Mouse (Mus musculus) gastrocnemius, postnatal 14 days (tissue): ENCODE data around the gene Rab6b. TPM values are rescaled to one million over a fixed set of nuclear protein-coding genes. Genes with fewer than 3 reads are reported as not detected.
"Not testable (repeated sequence)": the region's sequence is repeated elsewhere in the genome, so short reads cannot be mapped to it uniquely, and the experiment has no call there.

Experiments
- DNase-seq: peaks from one replicate; pipeline ENCODE4 v3.0.0; 2021; ENCODE audit warnings: mixed read lengths
- intact Hi-C: fragments of 180-260 bp; cut with DNase I; formaldehyde crosslinking; loops from one replicate; pipeline ENCODE4 v1.15.1; 2025; ENCODE audit warnings: low total_unique reads
- total RNA-seq, 2 experiments: library from RNA; stranded (reverse); gene quantifications; 2 replicates each; pipeline ENCODE4 v1.2.3; 2021

Rab6b gene
- total RNA-seq, 2 experiments from 2014 or later, result 0.78 to 0.96 TPM

- DNase-seq, result no peak
- intact Hi-C loops, result loop anchor here (5.0 kb wide), 1 partner anchor 771 kb away; no protein-coding TSS in a partner anchor
Observed at GRCm38 (mm10) chr9:103133493-103134124, 22.0 kb downstream of the Rab6b start.

DNA sequence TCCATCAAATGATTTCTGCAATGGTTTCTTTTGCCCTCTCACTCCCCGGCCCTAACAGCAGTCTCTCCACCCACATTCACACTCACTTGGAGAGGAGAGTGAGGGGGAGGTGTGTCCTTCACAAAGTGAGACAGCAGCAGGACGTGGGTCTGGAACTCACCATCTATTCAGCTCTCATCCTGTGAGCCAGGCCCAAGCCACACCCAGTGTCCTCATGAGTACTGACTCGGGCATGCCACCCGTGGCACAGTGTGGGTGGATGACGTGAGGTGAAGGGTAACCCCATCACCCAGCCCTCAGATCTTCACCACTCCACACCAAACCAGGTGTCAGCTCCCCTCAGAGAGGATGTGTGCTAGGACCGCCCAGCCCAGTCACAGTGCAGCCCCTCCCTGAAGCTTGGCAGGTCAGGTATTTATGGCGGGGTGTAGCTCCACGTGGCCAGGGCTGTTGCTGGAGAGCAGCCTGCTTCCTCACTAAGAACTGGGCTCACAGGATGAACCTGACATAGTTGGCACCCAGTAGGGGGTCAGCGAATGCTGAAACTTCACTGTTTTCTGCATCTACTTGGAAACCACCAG is 23.0 kb downstream of the Rab6b start:
- intact Hi-C loops, result loop anchor here (5.0 kb wide), 1 partner anchor 772 kb away; no protein-coding TSS in a partner anchor
- DNase-seq, result no peak

DNA sequence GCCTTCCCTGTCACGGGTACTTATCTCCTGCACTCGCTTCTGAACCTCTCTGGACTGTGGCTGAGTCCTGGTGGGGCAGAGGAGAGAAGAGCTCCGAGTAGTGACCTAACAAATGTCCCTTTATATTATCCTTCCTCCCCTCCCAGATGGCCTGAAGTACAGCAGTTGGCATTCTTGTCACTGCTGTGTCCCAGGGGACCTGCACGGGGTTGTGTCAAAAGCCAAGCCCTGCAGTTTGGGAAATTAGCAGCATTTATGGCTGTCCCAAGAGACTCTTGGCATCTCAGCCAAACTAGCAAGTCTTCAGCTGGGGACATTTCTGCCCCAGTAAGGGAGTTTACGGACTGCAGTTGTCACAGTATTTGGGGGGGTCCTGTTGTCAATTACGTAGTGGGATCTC is 27.9 kb downstream of the Rab6b start:
- no peak for DNase-seq
- intact Hi-C loops, result no loop called here

- no peak for DNase-seq
- intact Hi-C loops, result no loop called here
Observed at GRCm38 (mm10) chr9:103140384-103140783, 28.8 kb downstream of the Rab6b start.

DNA sequence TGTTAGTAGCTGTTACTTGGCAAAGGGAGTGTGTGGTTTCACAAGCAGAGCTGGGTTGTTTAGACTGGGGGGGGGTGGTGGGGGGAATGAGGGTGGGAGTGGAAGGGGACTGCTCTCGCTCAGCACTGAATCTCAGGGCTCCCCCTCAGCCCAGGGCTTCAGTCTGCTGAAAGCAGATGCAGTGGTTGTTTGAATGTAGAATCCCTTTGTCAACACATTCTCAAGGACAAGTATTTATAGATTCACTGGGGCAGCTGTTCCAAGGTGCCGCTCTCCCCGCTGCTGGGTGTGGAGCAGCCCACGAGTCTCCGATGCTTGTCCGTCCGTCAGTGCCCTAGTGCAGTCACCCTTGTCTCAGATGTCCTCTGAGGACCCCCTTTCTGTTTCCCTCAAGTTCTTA is 29.7 kb downstream of the Rab6b start:
- DNase-seq, result no peak
- intact Hi-C loops, result no loop called here

DNA sequence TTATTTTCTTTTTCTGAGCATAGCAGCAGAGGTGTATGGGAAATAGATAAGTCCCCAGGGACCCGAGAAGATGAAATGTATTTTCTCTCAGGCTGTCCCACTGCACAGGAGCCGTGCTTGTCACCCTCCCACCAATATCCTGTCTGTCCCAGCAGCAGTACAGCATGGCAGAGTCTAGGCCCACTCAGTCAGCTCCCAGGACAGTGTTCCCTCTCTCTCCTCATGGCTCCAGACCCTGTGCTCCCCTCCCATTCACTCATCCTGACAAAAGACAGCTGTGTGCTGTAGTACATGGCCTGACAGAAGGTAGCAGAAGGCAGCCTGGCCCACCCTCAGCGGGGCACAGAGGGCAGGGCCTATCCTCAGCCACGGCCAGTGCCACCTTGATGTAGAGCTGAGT is 32.3 kb downstream of the Rab6b start:
- no peak for DNase-seq
- intact Hi-C loops, result no loop called here

GRCm38 (mm10) chr9:103145351-103145750 is 33.8 kb downstream of the Rab6b start:
- no peak for DNase-seq
- intact Hi-C loops, result no loop called here

- DNase-seq, result no peak
- intact Hi-C loops, result no loop called here
Observed at GRCm38 (mm10) chr9:103146257-103146656, 34.7 kb downstream of the Rab6b start.

DNA sequence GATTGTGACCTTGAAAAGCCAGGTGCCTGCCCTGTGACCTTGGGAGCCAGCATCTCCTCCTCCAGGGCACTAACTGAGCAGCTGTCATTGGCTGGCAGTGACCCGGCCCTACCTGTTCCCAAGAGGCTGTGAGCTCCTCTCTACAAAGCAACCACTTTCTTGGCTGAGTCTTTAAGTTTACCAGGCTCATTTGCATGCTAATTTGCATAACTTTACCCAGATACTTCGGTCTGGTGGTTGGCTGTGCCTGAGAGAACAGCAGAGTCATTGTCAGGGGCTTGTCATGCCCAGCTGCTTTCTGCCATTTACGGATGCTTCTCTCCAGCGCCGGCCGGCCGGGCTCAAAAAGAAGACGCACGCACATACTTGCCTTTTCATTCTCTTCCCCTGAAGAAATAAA is 35.1 kb downstream of the Rab6b start:
- DNase-seq, result no peak
- intact Hi-C loops, result no loop called here

DNA sequence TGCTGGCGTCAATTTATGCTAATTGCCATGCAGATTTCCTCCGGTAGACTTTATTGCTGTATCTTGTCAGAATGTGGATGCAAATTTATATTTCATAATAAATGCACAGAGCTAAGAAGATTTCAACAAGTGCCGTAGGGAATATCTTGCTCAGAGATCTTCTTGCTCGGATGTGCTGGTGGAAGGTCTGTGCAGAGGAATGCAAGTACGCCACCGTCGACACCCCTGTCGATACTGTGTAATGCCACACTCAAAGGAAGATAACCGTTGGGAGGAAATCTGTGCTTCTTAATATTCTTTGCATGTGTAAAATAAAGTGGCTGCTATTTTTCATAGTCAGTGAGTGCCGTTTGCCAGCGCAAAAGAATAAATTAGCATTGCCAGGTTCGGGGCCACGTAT is 35.5 kb downstream of the Rab6b start:
- intact Hi-C loops, result no loop called here
- no peak for DNase-seq

GRCm38 (mm10) chr9:103149074-103149799 is 37.6 kb downstream of the Rab6b start:
- DNase-seq, result no peak
- intact Hi-C loops, result no loop called here

DNA sequence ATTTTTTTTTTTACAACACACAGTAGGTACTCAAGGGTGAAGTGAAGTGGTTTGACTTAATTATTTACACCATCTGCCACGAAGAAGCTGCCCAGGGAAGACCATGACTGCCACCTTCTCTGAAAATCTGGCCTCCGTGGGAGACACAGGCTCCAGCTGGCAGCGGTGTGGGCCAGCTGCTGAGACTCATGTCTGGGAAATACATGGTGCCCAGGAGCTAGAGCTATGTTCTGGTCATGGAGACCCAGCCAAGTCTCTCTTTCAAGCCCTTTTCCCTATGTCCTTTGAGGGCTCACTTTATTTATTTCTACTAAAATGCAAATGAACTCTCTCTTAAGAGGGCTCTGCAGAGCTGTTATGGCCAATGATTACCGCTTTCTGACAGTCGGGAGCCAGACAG is 41.7 kb downstream of the Rab6b start:
- peak; percentile 27 for DNase-seq
- intact Hi-C loops, result no loop called here

DNA sequence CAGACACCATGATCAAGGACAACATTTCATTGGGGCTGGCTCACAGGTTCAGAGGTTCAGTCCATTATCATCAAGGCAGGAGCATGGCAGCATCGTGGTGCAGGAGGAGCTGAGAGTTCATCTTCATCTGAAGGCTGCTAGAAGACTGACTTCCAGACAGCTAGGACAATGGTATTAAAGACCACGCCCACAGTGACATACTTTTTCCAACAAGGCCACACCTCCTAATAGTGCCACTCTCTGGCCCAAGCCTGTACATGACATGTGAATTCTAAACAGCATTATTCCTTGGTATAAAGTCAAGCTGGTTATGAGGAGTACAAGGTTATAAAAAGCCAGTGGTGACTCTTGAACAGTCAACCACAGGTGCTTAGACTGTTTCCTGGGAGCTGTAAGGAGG is 43.0 kb downstream of the Rab6b start:
- intact Hi-C loops, result no loop called here
- no peak for DNase-seq

- intact Hi-C loops, DNase-seq: not testable (repeated sequence)
Observed at GRCm38 (mm10) chr9:103155158-103155557, 43.6 kb downstream of the Rab6b start.

GRCm38 (mm10) chr9:103163806-103164205 is 52.2 kb downstream of the Rab6b start:
- no peak for DNase-seq
- intact Hi-C loops, result no loop called here

- DNase-seq, result no peak
Observed at GRCm38 (mm10) chr9:103168046-103168445, 56.5 kb downstream of the Rab6b start.

GRCm38 (mm10) chr9:103168771-103169170 is 57.2 kb downstream of the Rab6b start:
- no peak for DNase-seq
- intact Hi-C loops, result no loop called here

More at GRCm38 (mm10) chr9:103168046-103168445, 56.5 kb downstream of the Rab6b start:
- intact Hi-C loops, result no loop called here

GRCm38 (mm10) chr9:103174771-103175519 is 63.4 kb downstream of the Rab6b start:
- intact Hi-C loops, result no loop called here
- DNase-seq, result peak; percentile 26

DNA sequence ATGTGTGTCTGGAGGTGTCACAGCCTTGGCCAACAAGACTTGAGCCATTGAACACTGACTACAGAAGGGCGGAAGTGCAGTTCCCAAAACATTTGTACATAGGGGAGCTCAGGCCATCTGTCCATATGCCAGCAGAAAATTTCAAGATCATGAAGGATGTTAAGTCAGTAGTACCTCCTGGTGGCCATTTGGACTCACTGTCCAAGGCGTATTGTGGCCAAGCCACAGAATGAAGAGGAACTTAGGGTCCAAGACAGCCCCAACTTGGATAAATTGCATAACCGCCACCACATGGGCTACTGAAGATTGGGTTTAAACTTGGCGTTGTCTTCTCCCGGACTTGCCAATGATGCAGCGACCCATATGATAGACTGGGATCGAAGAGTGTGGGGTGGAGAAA is 64.1 kb downstream of the Rab6b start:
- intact Hi-C loops, result no loop called here
- DNase-seq, result no peak

GRCm38 (mm10) chr9:103180303-103180702 is 68.7 kb downstream of the Rab6b start:
- intact Hi-C loops, result no loop called here
- peak; percentile 69 for DNase-seq
